Mouse (Mus musculus) megakaryocyte-erythroid progenitor cell, adult 5 weeks (primary cell): ENCODE results near the gene Olfr1086. TPM values are rescaled to one million over a fixed set of nuclear protein-coding genes. Genes with fewer than 3 reads are reported as not detected.

Experiments
- polyA plus RNA-seq: library from polyadenylated mRNA; stranded (reverse); fragments of >175 nt; gene quantifications from 2 replicates; pipeline ENCODE4 v1.2.3, GENCODE M21; 2012

The Olfr1086 gene
- polyA plus RNA-seq, result not detected in 2 replicates

GRCm38 (mm10) chr2:86679992-86680391 is at the start of gene Olfr1086:
Gene Olfr1086, minus strand, starts transcription at chr2:86680092.

GRCm38 (mm10) chr2:86698295-86698694 is 18.4 kb upstream of the Olfr1086 start, which contains the start of gene Olfr1087:
Gene Olfr1087, minus strand, starts transcription at chr2:86698395.

GRCm38 (mm10) chr2:86661919-86662318 is 18.0 kb downstream of the Olfr1086 start, which contains the start of gene Olfr1085:
Gene Olfr1085, minus strand, starts transcription at chr2:86662019.

GRCm38 (mm10) chr2:86639625-86640024 is 40.3 kb downstream of the Olfr1086 start, which contains the start of gene Olfr1084:
Gene Olfr1084, minus strand, starts transcription at chr2:86639725.

Other genes with a start within 250 kb of the Olfr1086 start
- not detected in 2 replicates for gene Olfr1065, start 229.5 kb downstream of the Olfr1086 start, polyA plus RNA-seq
- not detected in 2 replicates for gene Olfr1066, start 223.8 kb downstream of the Olfr1086 start, polyA plus RNA-seq
- not detected in 2 replicates for gene Olfr228, start 192.7 kb downstream of the Olfr1086 start, polyA plus RNA-seq
- gene Olfr1076, start 171.6 kb downstream of the Olfr1086 start, polyA plus RNA-seq, result not detected in 2 replicates
- gene Olfr1079, start 137.6 kb downstream of the Olfr1086 start, polyA plus RNA-seq, result not detected in 2 replicates
- not detected in 2 replicates for gene Olfr1080, start 121.9 kb downstream of the Olfr1086 start, polyA plus RNA-seq
- gene Olfr1082, start 81.1 kb downstream of the Olfr1086 start, polyA plus RNA-seq, result not detected in 2 replicates
- not detected in 2 replicates for gene Olfr1084, start 40.4 kb downstream of the Olfr1086 start, polyA plus RNA-seq
- not detected in 2 replicates for gene Olfr1085, start 18.1 kb downstream of the Olfr1086 start, polyA plus RNA-seq
- gene Olfr1087, start 18.3 kb upstream of the Olfr1086 start, polyA plus RNA-seq, result not detected in 2 replicates
- gene Olfr1089, start 53.6 kb upstream of the Olfr1086 start, polyA plus RNA-seq, result not detected in 2 replicates
- not detected in 2 replicates for gene Olfr1090, start 78.9 kb upstream of the Olfr1086 start, polyA plus RNA-seq
- gene Olfr1093, start 102.4 kb upstream of the Olfr1086 start, polyA plus RNA-seq, result not detected in 2 replicates
- not detected in 2 replicates for gene Olfr141, start 129.9 kb upstream of the Olfr1086 start, polyA plus RNA-seq
- not detected in 2 replicates for gene Olfr1094, start 144.6 kb upstream of the Olfr1086 start, polyA plus RNA-seq
- not detected in 2 replicates for gene Olfr1095, start 171.6 kb upstream of the Olfr1086 start, polyA plus RNA-seq
- gene Gm13723, start 194.7 kb upstream of the Olfr1086 start, polyA plus RNA-seq, result not detected in 2 replicates
- not detected in 2 replicates for gene Olfr1097, start 212.1 kb upstream of the Olfr1086 start, polyA plus RNA-seq
- not detected in 2 replicates for gene Olfr1098, start 244.5 kb upstream of the Olfr1086 start, polyA plus RNA-seq